Comparison of ENCODE assay signal across 9 mouse cellular contexts in genomic region chr7:95489666-95490065, GRCm38 (mm10).
DNase-seq lines count a peak whose midpoint lies in the region; ATAC-seq and TF ChIP-seq lines count a peak whose summit lies in the region.
"Had no signal": no experiment of that assay in that cellular context is flagged by ENCODE, and none has a peak within 500 bp of the region (broad histone marks: within the 10 kb centered on the region; RNA-seq: fewer than 3 reads in every experiment).

No protein-coding gene starts in this region.

- H3K4me1 ChIP-seq in heart, postnatal 0 days (ENCODE audit: control insufficient read depth, insufficient read depth) = no peaks in the 10 kb centered on the region
- no peaks in the 10 kb centered on the region for H3K4me1 ChIP-seq in MEL (ENCODE audit: control insufficient read depth in 1 of 2, insufficient read depth in 2 of 2, low read length in 2 of 2)
- H3K4me1 ChIP-seq in intestine, postnatal 0 days (replicated peaks; ENCODE audit: control insufficient read depth, insufficient read depth, low read length) = no peaks in the 10 kb centered on the region
- no peaks in the 10 kb centered on the region for H3K4me1 ChIP-seq in limb, embryonic 10.5 days
- H3K4me1 ChIP-seq in neural tube, embryonic 14.5 days (ENCODE audit: control insufficient read depth, insufficient read depth, low read length) = no peaks in the 10 kb centered on the region
- H3K4me1 ChIP-seq: heart, embryonic 15.5 days had no signal

- H3K9me3 ChIP-seq in heart, postnatal 0 days (replicated peaks; ENCODE audit: control insufficient read depth, low read length) = no peaks in the 10 kb centered on the region
- no peaks in the 10 kb centered on the region for H3K9me3 ChIP-seq in MEL (replicated peaks; ENCODE audit: insufficient read depth, low read length)
- no peaks in the 10 kb centered on the region for H3K9me3 ChIP-seq in intestine, postnatal 0 days (ENCODE audit: control insufficient read depth)
- no peaks in the 10 kb centered on the region for H3K9me3 ChIP-seq in limb, embryonic 10.5 days (replicated peaks)
- H3K9me3 ChIP-seq in neural tube, embryonic 14.5 days (ENCODE audit: control insufficient read depth, low read length) = no peaks in the 10 kb centered on the region
- H3K9me3 ChIP-seq: heart, embryonic 15.5 days had no signal

- peak; percentile 39 for TF ChIP-seq RAD21 in MEL (IDR thresholded peaks at IDR 0.05; ENCODE audit: low read depth, low read length)

- H3K9ac ChIP-seq in heart, postnatal 0 days (replicated peaks; ENCODE audit: low read depth, low read length) = no peak overlapping the region
- H3K9ac ChIP-seq in MEL (ENCODE audit: control insufficient read depth, low read depth, low read length, poor library complexity, severe bottlenecking) = no peak overlapping the region
- no peak overlapping the region for H3K9ac ChIP-seq in intestine, postnatal 0 days (ENCODE audit: low read depth, low read length)
- H3K9ac ChIP-seq in neural tube, embryonic 14.5 days (replicated peaks; ENCODE audit: low read depth, low read length) = no peak overlapping the region
- H3K9ac ChIP-seq: heart, embryonic 15.5 days had no signal

- no peak overlapping the region for H3K4me2 ChIP-seq in heart, postnatal 0 days (ENCODE audit: low read depth, low read length)
- no peak overlapping the region for H3K4me2 ChIP-seq in intestine, postnatal 0 days (replicated peaks; ENCODE audit: low read depth)
- no peak overlapping the region for H3K4me2 ChIP-seq in neural tube, embryonic 14.5 days (ENCODE audit: low read depth, low read length)
- H3K4me2 ChIP-seq: heart, embryonic 15.5 days had no signal

- no peak for TF ChIP-seq POLR2A in MEL (IDR thresholded peaks at IDR 0.05; ENCODE audit: control insufficient read depth in 1 of 2, insufficient read depth in 1 of 2, low read depth in 1 of 2, low read length in 2 of 2, poor library complexity in 1 of 2)

- H3K27ac ChIP-seq in heart, postnatal 0 days (ENCODE audit: low read depth) = no peak overlapping the region
- H3K27ac ChIP-seq in MEL (ENCODE audit: control insufficient read depth, low read depth, low read length) = no peak overlapping the region
- H3K27ac ChIP-seq in intestine, postnatal 0 days (ENCODE audit: low read depth, low read length) = no peak overlapping the region
- no peak overlapping the region for H3K27ac ChIP-seq in limb, embryonic 10.5 days
- no peak overlapping the region for H3K27ac ChIP-seq in neural tube, embryonic 14.5 days (ENCODE audit: low read depth, low read length)
- H3K27ac ChIP-seq: heart, embryonic 15.5 days had no signal

- no peaks in the 10 kb centered on the region for H3K36me3 ChIP-seq in heart, postnatal 0 days (replicated peaks; ENCODE audit: control insufficient read depth, insufficient read depth, low read length)
- H3K36me3 ChIP-seq in MEL (ENCODE audit: control insufficient read depth in 1 of 2, insufficient read depth in 2 of 2, low read length in 2 of 2) = no peaks in the 10 kb centered on the region
- no peaks in the 10 kb centered on the region for H3K36me3 ChIP-seq in intestine, postnatal 0 days (ENCODE audit: control insufficient read depth, insufficient read depth)
- H3K36me3 ChIP-seq in limb, embryonic 10.5 days = no peaks in the 10 kb centered on the region
- no peaks in the 10 kb centered on the region for H3K36me3 ChIP-seq in neural tube, embryonic 14.5 days (ENCODE audit: control insufficient read depth, insufficient read depth, low read length)
- H3K36me3 ChIP-seq: heart, embryonic 15.5 days had no signal

- H3K79me2 ChIP-seq in MEL (ENCODE audit: control insufficient read depth, insufficient read depth, low read length, poor library complexity) = no peaks in the 10 kb centered on the region

- TF ChIP-seq CTCF in heart, postnatal 0 days (IDR thresholded peaks at IDR 0.05; ENCODE audit: low read depth) = peak; percentile 66
- TF ChIP-seq CTCF in MEL (IDR thresholded peaks at IDR 0.05 in 2 of 3, conservative IDR thresholded peaks at IDR 0.05 in 1 of 3; ENCODE audit: control insufficient read depth in 1 of 3, insufficient read depth in 1 of 3, low read depth in 2 of 3, low read length in 3 of 3, poor library complexity in 1 of 3, severe bottlenecking in 1 of 3) = peak; percentile 34 to 51 (median 42)
- TF ChIP-seq CTCF in intestine, postnatal 0 days (IDR thresholded peaks at IDR 0.05; ENCODE audit: low read depth) = peak; percentile 77

- no peaks in the 10 kb centered on the region for H3K27me3 ChIP-seq in heart, postnatal 0 days (ENCODE audit: control insufficient read depth, insufficient read depth, low read length)
- H3K27me3 ChIP-seq in MEL (ENCODE audit: control insufficient read depth in 1 of 2, insufficient read depth in 2 of 2, low read length in 2 of 2) = no peaks in the 10 kb centered on the region
- no peaks in the 10 kb centered on the region for H3K27me3 ChIP-seq in intestine, postnatal 0 days (replicated peaks; ENCODE audit: control insufficient read depth, insufficient read depth, low read length)
- no peaks in the 10 kb centered on the region for H3K27me3 ChIP-seq in limb, embryonic 10.5 days (ENCODE audit: low read depth, poor library complexity, severe bottlenecking)
- H3K27me3 ChIP-seq in neural tube, embryonic 14.5 days (ENCODE audit: control insufficient read depth, insufficient read depth, low read length) = no peaks in the 10 kb centered on the region
- H3K27me3 ChIP-seq: heart, embryonic 15.5 days had no signal

- no peak for TF ChIP-seq EP300 in heart, postnatal 0 days (IDR thresholded peaks at IDR 0.05; ENCODE audit: low read depth)
- no peak for TF ChIP-seq EP300 in MEL (IDR thresholded peaks at IDR 0.05; ENCODE audit: low read depth in 1 of 2, low read length in 2 of 2)

- no peak overlapping the region for H3K4me3 ChIP-seq in heart, postnatal 0 days (ENCODE audit: low read depth, low read length)
- no peak overlapping the region for H3K4me3 ChIP-seq in MEL (ENCODE audit: control insufficient read depth in 1 of 2, insufficient read depth in 1 of 2, low read depth in 2 of 2, low read length in 2 of 2)
- no peak overlapping the region for H3K4me3 ChIP-seq in intestine, postnatal 0 days (ENCODE audit: low read depth, low read length)
- no peak overlapping the region for H3K4me3 ChIP-seq in limb, embryonic 10.5 days
- no peak overlapping the region for H3K4me3 ChIP-seq in neural tube, embryonic 14.5 days (ENCODE audit: low read depth, low read length)
- H3K4me3 ChIP-seq: heart, embryonic 15.5 days had no signal

- no peak for ATAC-seq in heart, postnatal 0 days (ENCODE audit: insufficient read depth, low read depth)
- no peak for ATAC-seq in intestine, postnatal 0 days
- ATAC-seq in neural tube, embryonic 14.5 days (ENCODE audit: low read depth) = peak; percentile 81
- no peak for ATAC-seq in megakaryocyte-erythroid progenitor cell, adult 5-6 weeks (replicated peaks; ENCODE audit: low FRiP score, low TSS enrichment, poor library complexity, severe bottlenecking)

- WGBS in heart, postnatal 0 days = 8% methylated on average over 4 of the region's 4 CpGs
- WGBS in intestine, postnatal 0 days = 10% methylated on average over 4 of the region's 4 CpGs
- WGBS in limb, embryonic 10.5 days = 15% methylated on average over 4 of the region's 4 CpGs
- WGBS in neural tube, embryonic 14.5 days = 4% methylated on average over 4 of the region's 4 CpGs

- peak; percentile 26 for DNase-seq in heart, postnatal 0 days (ENCODE audit: low spot score)
- no peak for DNase-seq in heart, adult 11 months
- DNase-seq in MEL (ENCODE audit: low read depth, low spot score) = peak; percentile 35
- peak; percentile 92 for DNase-seq in embryo, embryonic 10.5 days (ENCODE audit: low spot score)
- peak; percentile 60 for DNase-seq in limb, embryonic 10.5 days (ENCODE audit: low spot score)

TF ChIP-seq in MEL, 35 proteins besides CTCF, POLR2A, EP300 and RAD21:
- TF ChIP-seq SMC3 (IDR thresholded peaks at IDR 0.05; ENCODE audit: low read depth, low read length) = peak; percentile 46
- TF ChIP-seq ZC3H11A (IDR thresholded peaks at IDR 0.05; ENCODE audit: low read depth, low read length) = no peak
